Mouse (Mus musculus): ENCODE data around the gene Arrdc1. TPM values are rescaled to one million over a fixed set of nuclear protein-coding genes. Genes with fewer than 3 reads are reported as not detected.
"Not testable (repeated sequence)": the region's sequence is repeated elsewhere in the genome, so short reads cannot be mapped to it uniquely, and the experiment has no call there.

The Arrdc1 gene
- 78.8 and 80.7 TPM in 2 replicates for total RNA-seq (2014; rRNA removed)
- 39.8 and 41.9 TPM in 2 replicates for polyA plus RNA-seq (2015; fragmentation: Nextera tagmentation; extraction: Ambion mirVana)

- TF ChIP-seq CTCF (IDR thresholded peaks at IDR 0.05; ENCODE audit: low read depth) = peak; percentile 73
- Histone ChIP-seq H3K9ac (replicated peaks; ENCODE audit: low read length) (peak within 1 kb of the TSS; percentile 80), H3K4me2 (ENCODE audit: low read depth, low read length) (peak within 1 kb of the TSS; percentile 91), H3K4me1 (ENCODE audit: insufficient read depth, low read length) (peaks cover 10% of the 10 kb centered on the region), H3K36me3 (ENCODE audit: insufficient read depth, low read length) (no peaks in the 10 kb centered on the region), H3K9me3 (ENCODE audit: low read length) (no peaks in the 10 kb centered on the region), H3K4me3 (ENCODE audit: low read length) (peak within 1 kb of the TSS; percentile 75), H3K27ac (peak within 1 kb of the TSS; percentile 80), H3K27me3 (ENCODE audit: insufficient read depth, low read length) (no peaks in the 10 kb centered on the region)
- DNase-seq (ENCODE audit: low spot score) (peak; percentile 94), ATAC-seq (peak; percentile 93)
- WGBS = under 1% methylated on average over 49 of the region's 49 CpGs
Measured at GRCm38 (mm10) chr2:24935057-24935796, at the start of gene Arrdc1. Gene Arrdc1, minus strand, starts transcription at chr2:24935252.

DNA sequence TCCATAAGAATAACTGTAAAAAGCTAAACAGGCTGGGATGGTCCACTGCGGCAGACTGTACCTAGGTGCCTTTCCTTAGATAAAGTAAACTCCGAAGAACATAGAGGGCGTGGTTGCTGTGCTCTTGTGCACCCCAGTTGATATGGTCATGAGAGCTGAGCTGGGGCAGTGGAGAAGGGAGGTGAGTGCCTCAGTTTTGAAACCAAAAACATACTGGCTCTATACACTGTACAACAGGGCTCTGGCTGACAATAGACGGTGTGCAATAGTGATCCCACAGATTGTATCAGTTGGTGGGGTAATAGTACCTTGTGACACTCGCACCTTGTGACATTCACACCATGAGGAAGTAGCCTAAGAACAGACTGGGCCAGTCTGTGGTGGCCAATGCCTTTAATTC lies 41.9 kb upstream of the Arrdc1 start:
- DNase-seq (ENCODE audit: low spot score) = no peak
- ATAC-seq = no peak
- Histone ChIP-seq H3K9me3 (ENCODE audit: low read length) (no peaks in the 10 kb centered on the region), H3K4me2 (ENCODE audit: low read depth, low read length) (no peak overlapping the region), H3K9ac (replicated peaks; ENCODE audit: low read length) (no peak overlapping the region), H3K27ac (no peak overlapping the region), H3K36me3 (ENCODE audit: insufficient read depth, low read length) (no peaks in the 10 kb centered on the region), H3K4me1 (ENCODE audit: insufficient read depth, low read length) (peaks cover 14% of the 10 kb centered on the region), H3K27me3 (ENCODE audit: insufficient read depth, low read length) (no peaks in the 10 kb centered on the region), H3K4me3 (ENCODE audit: low read length) (no peak overlapping the region)
- 95% methylated on average over 5 of the region's 5 CpGs for WGBS
- TF ChIP-seq CTCF (IDR thresholded peaks at IDR 0.05; ENCODE audit: low read depth) = no peak

DNA sequence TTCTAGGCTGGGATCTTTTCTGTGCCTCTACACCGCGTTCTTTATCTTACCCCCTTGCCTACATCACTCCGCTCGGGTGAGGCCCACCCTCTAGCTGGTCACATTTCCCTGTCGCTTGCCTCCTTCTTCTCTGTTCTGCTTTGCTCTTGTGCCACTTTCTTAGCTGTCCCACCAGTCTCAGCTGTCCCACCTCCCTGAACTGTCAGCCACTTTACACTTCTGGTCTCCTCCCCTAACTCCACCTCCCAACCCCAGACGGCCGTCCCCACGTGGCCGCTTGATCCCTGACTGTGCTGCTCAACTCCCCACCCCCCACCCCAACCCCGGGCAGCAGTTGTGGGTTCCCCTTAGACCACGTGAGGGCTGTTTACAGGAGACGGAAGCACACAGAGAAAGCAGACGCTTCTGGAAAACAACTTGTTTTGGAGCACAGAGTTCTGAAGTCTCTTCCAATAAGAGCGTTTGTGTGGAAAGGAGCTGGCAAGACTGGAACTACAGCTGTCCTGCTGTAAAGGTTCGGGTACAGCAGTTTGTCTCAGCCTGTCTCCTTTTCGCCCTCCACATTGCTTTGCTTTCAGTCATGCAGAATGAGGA lies 40.7 kb upstream of the Arrdc1 start, which contains the start of gene Pnpla7:
TSS of gene Pnpla7 (plus strand) at position 330 of the 594 bp plus-strand sequence.
- peak; percentile 50 for ATAC-seq
- Histone ChIP-seq H3K27me3 (ENCODE audit: insufficient read depth, low read length) (no peaks in the 10 kb centered on the region), H3K27ac (peak within 1 kb of the TSS; percentile 90), H3K4me3 (ENCODE audit: low read length) (peak within 1 kb of the TSS; percentile 84), H3K9ac (replicated peaks; ENCODE audit: low read length) (peak within 1 kb of the TSS; percentile 75), H3K36me3 (ENCODE audit: insufficient read depth, low read length) (peaks cover 9% of the 10 kb centered on the region; the same call in 1 of the 2 replicates), H3K9me3 (ENCODE audit: low read length) (no peaks in the 10 kb centered on the region), H3K4me1 (ENCODE audit: insufficient read depth, low read length) (peaks cover 14% of the 10 kb centered on the region), H3K4me2 (ENCODE audit: low read depth, low read length) (peak within 1 kb of the TSS; percentile 91)
- DNase-seq (ENCODE audit: low spot score) = peak; percentile 75
- WGBS = 1% methylated on average over 16 of the region's 16 CpGs
- TF ChIP-seq CTCF (IDR thresholded peaks at IDR 0.05; ENCODE audit: low read depth) = no peak

DNA sequence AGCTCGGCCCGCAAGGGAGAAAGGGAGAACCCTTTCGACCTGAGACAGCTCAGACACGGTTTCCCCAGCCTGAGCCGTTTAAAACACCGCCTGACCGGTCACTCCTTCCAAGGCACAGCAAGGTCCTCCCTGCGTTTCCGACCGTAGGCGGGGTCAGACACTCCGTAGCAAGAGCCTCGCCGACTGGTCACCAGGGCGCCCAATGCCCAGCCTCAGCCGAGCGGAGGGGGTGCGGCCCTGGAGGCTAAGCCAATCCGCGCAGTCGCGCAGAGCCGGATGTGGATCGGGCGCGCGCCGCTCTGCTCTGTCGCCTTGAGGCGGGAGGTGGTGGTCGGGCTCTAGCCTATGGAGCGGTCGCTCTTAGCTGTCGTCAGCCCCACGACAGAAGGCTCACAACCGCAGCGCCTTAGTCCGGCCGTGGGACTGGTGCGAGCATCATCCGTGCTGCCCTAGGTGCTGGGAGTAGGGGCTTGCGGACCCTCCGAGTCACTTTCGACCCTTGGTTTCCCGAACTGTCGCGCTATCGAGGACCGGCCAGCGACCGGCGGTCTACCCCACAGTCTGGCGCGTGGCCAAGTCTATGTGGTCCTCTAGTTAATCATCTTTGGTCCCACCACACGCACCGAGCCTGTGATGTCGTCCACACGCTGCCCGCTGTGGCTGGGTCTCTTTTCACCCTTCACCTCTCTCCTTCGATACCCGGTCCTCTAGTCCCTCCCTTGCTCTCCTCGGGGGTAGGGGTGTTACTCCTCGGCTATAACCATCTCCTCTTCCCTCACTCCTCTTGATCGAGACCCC lies 40.1 kb upstream of the Arrdc1 start, which contains the start of gene Mrpl41:
TSS of gene Mrpl41 (minus strand) at position 193 of the 798 bp plus-strand sequence.
- TF ChIP-seq CTCF (IDR thresholded peaks at IDR 0.05; ENCODE audit: low read depth) = no peak
- Histone ChIP-seq H3K4me3 (ENCODE audit: low read length) (peak within 1 kb of the TSS; percentile 84), H3K9ac (replicated peaks; ENCODE audit: low read length) (peak within 1 kb of the TSS; percentile 75), H3K9me3 (ENCODE audit: low read length) (no peaks in the 10 kb centered on the region), H3K27me3 (ENCODE audit: insufficient read depth, low read length) (no peaks in the 10 kb centered on the region), H3K4me2 (ENCODE audit: low read depth, low read length) (peak within 1 kb of the TSS; percentile 91), H3K27ac (peak within 1 kb of the TSS; percentile 90), H3K36me3 (ENCODE audit: insufficient read depth, low read length) (peaks cover 16% of the 10 kb centered on the region; the same call in 1 of the 2 replicates), H3K4me1 (ENCODE audit: insufficient read depth, low read length) (peaks cover 14% of the 10 kb centered on the region)
- peak; percentile 99 for DNase-seq (ENCODE audit: low spot score)
- peak; percentile 99 for ATAC-seq
- WGBS = under 1% methylated on average over 63 of the region's 64 CpGs

- H3K9me3 ChIP-seq (ENCODE audit: low read length); ATAC-seq; DNase-seq (ENCODE audit: low spot score); H3K27me3 ChIP-seq (ENCODE audit: insufficient read depth, low read length): not testable (repeated sequence)
- peaks cover 21% of the 10 kb centered on the region for H3K36me3 ChIP-seq (ENCODE audit: insufficient read depth, low read length)
- peak overlapping the region; percentile 91 for H3K4me2 ChIP-seq (ENCODE audit: low read depth, low read length)
- H3K4me3 ChIP-seq (ENCODE audit: low read length) = peak overlapping the region; percentile 84
- H3K27ac ChIP-seq = peak overlapping the region; percentile 90
- peaks cover 14% of the 10 kb centered on the region for H3K4me1 ChIP-seq (ENCODE audit: insufficient read depth, low read length)
- WGBS = 1% methylated on average over 17 of the region's 17 CpGs
- peak overlapping the region; percentile 75 for H3K9ac ChIP-seq (replicated peaks; ENCODE audit: low read length)
Measured at GRCm38 (mm10) chr2:24974452-24974851, 39.4 kb upstream of the Arrdc1 start.

- DNase-seq (ENCODE audit: low spot score) = no peak
- 81% methylated on average over 4 of the region's 4 CpGs for WGBS
- ATAC-seq = no peak
- no peak for TF ChIP-seq CTCF (IDR thresholded peaks at IDR 0.05; ENCODE audit: low read depth)
- Histone ChIP-seq H3K4me3 (ENCODE audit: low read length) (no peak overlapping the region), H3K9me3 (ENCODE audit: low read length) (no peaks in the 10 kb centered on the region), H3K27ac (no peak overlapping the region), H3K36me3 (ENCODE audit: insufficient read depth, low read length) (peaks cover 38% of the 10 kb centered on the region), H3K9ac (replicated peaks; ENCODE audit: low read length) (no peak overlapping the region), H3K4me2 (ENCODE audit: low read depth, low read length) (no peak overlapping the region), H3K4me1 (ENCODE audit: insufficient read depth, low read length) (peaks cover 5% of the 10 kb centered on the region), H3K27me3 (ENCODE audit: insufficient read depth, low read length) (no peaks in the 10 kb centered on the region)
Measured at GRCm38 (mm10) chr2:24970386-24970785, 35.3 kb upstream of the Arrdc1 start.
